Mouse (Mus musculus) intestine, embryonic 16.5 days (tissue): ENCODE measurements around the gene Map4. TPM values are rescaled to one million over a fixed set of nuclear protein-coding genes. Genes with fewer than 3 reads are reported as not detected.
A peak's percentile ranks its signal among the peaks of the same experiment; 100 is the strongest.

ENCODE experiments used
- ATAC-seq: fragments of 200-750 bp; cut with Nextera tagmentation; 2 replicates; pipeline ENCODE4 v1.8.0; 2017; ENCODE audit warnings: moderate TSS enrichment, moderate library complexity
- H3K27ac ChIP-seq: fragments of 300-500 bp; sonication (generic); 2 replicates; pipeline ENCODE4 v1.5.1; 2014; ENCODE audit warnings: mild to moderate bottlenecking, low read length
- H3K27me3 ChIP-seq: fragments of 300-500 bp; sonication (generic); replicated peaks from 2 replicates; pipeline ENCODE4 v1.6.1; 2014; ENCODE audit warnings: low read length, control low read depth, mixed read lengths; ENCODE audit not compliant: control insufficient read depth, insufficient read depth
- H3K36me3 ChIP-seq: fragments of 300-500 bp; sonication (generic); 2 replicates; pipeline ENCODE4 v1.6.1; 2014; ENCODE audit warnings: low read length, control low read depth; ENCODE audit not compliant: control insufficient read depth, insufficient read depth
- H3K4me1 ChIP-seq: fragments of 300-500 bp; sonication (generic); 2 replicates; pipeline ENCODE4 v1.6.1; 2014; ENCODE audit warnings: low read length, control low read depth, mixed read lengths; ENCODE audit not compliant: control insufficient read depth, insufficient read depth
- H3K4me2 ChIP-seq: fragments of 300-500 bp; sonication (generic); 2 replicates; pipeline ENCODE4 v1.6.1; 2014; ENCODE audit warnings: low read depth, low read length, control low read depth
- H3K4me3 ChIP-seq: fragments of 300-500 bp; sonication (generic); 2 replicates; pipeline ENCODE4 v1.5.1; 2014; ENCODE audit warnings: mild to moderate bottlenecking, low read length
- H3K9ac ChIP-seq: fragments of 300-500 bp; sonication (generic); 2 replicates; pipeline ENCODE4 v1.6.1; 2014; ENCODE audit warnings: low read depth, low read length
- H3K9me3 ChIP-seq: fragments of 300-500 bp; sonication (generic); 2 replicates; pipeline ENCODE4 v1.6.1; 2016; ENCODE audit warnings: low read length, control low read depth; ENCODE audit not compliant: control insufficient read depth
- WGBS: fragments of 180-500 bp; shearing (Covaris S2); extraction: QIAGEN DNeasy Blood & Tissue Kit; methylation state at CpG from one replicate; pipeline ENCODE4 v1.1.7; 2014; 5-methylcytosine and 5-hydroxymethylcytosine counted together
- polyA plus RNA-seq: library from polyadenylated mRNA; unstranded; fragments of >200 nt; fragmentation: Nextera tagmentation; extraction: Ambion mirVana; gene quantifications from 2 replicates; pipeline ENCODE4 v1.2.1, GENCODE M21; 2015

The Map4 gene
- polyA plus RNA-seq, 1 experiment from 2014 or later, result 52.8 TPM

GRCm38 (mm10) chr9:109909926-109910325 lies 21.3 kb upstream of the Map4 start:
- no peak overlapping the region for H3K4me2 ChIP-seq
- no peak overlapping the region for H3K27ac ChIP-seq
- no peak overlapping the region for H3K9ac ChIP-seq
- no peak for ATAC-seq
- H3K27me3 ChIP-seq, result no peaks in the 10 kb centered on the region
- 0 out of 2 replicates have a peak, but pooled peaks cover 6% of the 10 kb centered on the region for H3K4me1 ChIP-seq
- H3K36me3 ChIP-seq, result no peaks in the 10 kb centered on the region
- H3K4me3 ChIP-seq, result no peak overlapping the region
- H3K9me3 ChIP-seq, result no peaks in the 10 kb centered on the region
- 95% methylated on average over 4 of the region's 4 CpGs for WGBS

GRCm38 (mm10) chr9:109911779-109912178 lies 19.5 kb upstream of the Map4 start:
- WGBS, result 87% methylated on average over 7 of the region's 7 CpGs
- ATAC-seq, result no peak

GRCm38 (mm10) chr9:109914269-109914926 lies 16.9 kb upstream of the Map4 start:
- H3K4me1 ChIP-seq, result no peaks in the 10 kb centered on the region
- 52% methylated on average over 4 of the region's 4 CpGs for WGBS
- no peak overlapping the region for H3K4me2 ChIP-seq
- H3K27me3 ChIP-seq, result no peaks in the 10 kb centered on the region
- H3K27ac ChIP-seq, result no peak overlapping the region
- ATAC-seq, result 0 out of 2 replicates have a peak, but pooled peaks have one; percentile 28
- no peaks in the 10 kb centered on the region for H3K36me3 ChIP-seq
- no peaks in the 10 kb centered on the region for H3K9me3 ChIP-seq
- no peak overlapping the region for H3K4me3 ChIP-seq
- no peak overlapping the region for H3K9ac ChIP-seq

More at GRCm38 (mm10) chr9:109911779-109912178, 19.5 kb upstream of the Map4 start:
- Histone ChIP-seq H3K4me1 (0 out of 2 replicates have a peak, but pooled peaks cover 6% of the 10 kb centered on the region), H3K4me3 (no peak overlapping the region), H3K4me2 (no peak overlapping the region), H3K9me3 (no peaks in the 10 kb centered on the region), H3K36me3 (no peaks in the 10 kb centered on the region), H3K27ac (no peak overlapping the region), H3K9ac (no peak overlapping the region), H3K27me3 (no peaks in the 10 kb centered on the region)

GRCm38 (mm10) chr9:109917931-109918330 lies 13.3 kb upstream of the Map4 start:
- Histone ChIP-seq H3K9ac (no peak overlapping the region), H3K27me3 (no peaks in the 10 kb centered on the region), H3K4me3 (no peak overlapping the region), H3K4me1 (no peaks in the 10 kb centered on the region), H3K27ac (no peak overlapping the region), H3K4me2 (no peak overlapping the region), H3K9me3 (no peaks in the 10 kb centered on the region), H3K36me3 (no peaks in the 10 kb centered on the region)
- ATAC-seq, result no peak
- WGBS, result 88% methylated on average over 2 of the region's 2 CpGs

GRCm38 (mm10) chr9:109929131-109929530 lies 2.1 kb upstream of the Map4 start:
- Histone ChIP-seq H3K4me2 (no peak overlapping the region), H3K36me3 (no peaks in the 10 kb centered on the region), H3K27me3 (no peaks in the 10 kb centered on the region), H3K9me3 (no peaks in the 10 kb centered on the region), H3K9ac (no peak overlapping the region), H3K4me3 (no peak overlapping the region), H3K27ac (no peak overlapping the region), H3K4me1 (0 out of 2 replicates have a peak, but pooled peaks cover 6% of the 10 kb centered on the region)
- 89% methylated on average over 3 of the region's 3 CpGs for WGBS
- ATAC-seq, result no peak

- H3K4me3 ChIP-seq, result no peak overlapping the region
- no peaks in the 10 kb centered on the region for H3K9me3 ChIP-seq
- ATAC-seq, result no peak
- H3K9ac ChIP-seq, result no peak overlapping the region
- no peaks in the 10 kb centered on the region for H3K27me3 ChIP-seq
- H3K36me3 ChIP-seq, result no peaks in the 10 kb centered on the region
- H3K4me1 ChIP-seq, result 0 out of 2 replicates have a peak, but pooled peaks cover 6% of the 10 kb centered on the region
- no peak overlapping the region for H3K4me2 ChIP-seq
- 90% methylated on average over 5 of the region's 5 CpGs for WGBS
- no peak overlapping the region for H3K27ac ChIP-seq
These were observed 1.2 kb upstream of the Map4 start for GRCm38 (mm10) chr9:109930063-109930462.

GRCm38 (mm10) chr9:109930752-109931151 lies 508 bp upstream of the Map4 start:
- Histone ChIP-seq H3K4me1 (0 out of 2 replicates have a peak, but pooled peaks cover 6% of the 10 kb centered on the region), H3K4me2 (peak overlapping the region; percentile 40), H3K36me3 (no peaks in the 10 kb centered on the region), H3K9ac (peak overlapping the region; percentile 92; the same call in 1 of the 2 replicates), H3K4me3 (peak overlapping the region; percentile 94), H3K27ac (peak overlapping the region; percentile 98), H3K27me3 (no peaks in the 10 kb centered on the region), H3K9me3 (no peaks in the 10 kb centered on the region)
- no peak for ATAC-seq
- WGBS, result 67% methylated on average over 6 of the region's 6 CpGs

GRCm38 (mm10) chr9:109932361-109932755 lies 1.1 kb downstream of the Map4 start:
- peak overlapping the region; percentile 92 for H3K9ac ChIP-seq
- ATAC-seq, result no peak; the same call in 1 of the 2 replicates
- H3K4me2 ChIP-seq, result peak overlapping the region; percentile 70
- H3K4me3 ChIP-seq, result peak overlapping the region; percentile 94
- no peaks in the 10 kb centered on the region for H3K36me3 ChIP-seq
- 0 out of 2 replicates have a peak, but pooled peaks cover 6% of the 10 kb centered on the region for H3K4me1 ChIP-seq
- peak overlapping the region; percentile 98 for H3K27ac ChIP-seq
- no peaks in the 10 kb centered on the region for H3K9me3 ChIP-seq
- WGBS, result under 1% methylated on average over 20 of the region's 20 CpGs
- H3K27me3 ChIP-seq, result no peaks in the 10 kb centered on the region

- 1% methylated on average over 12 of the region's 12 CpGs for WGBS
- Histone ChIP-seq H3K4me2 (peak overlapping the region; percentile 70), H3K27me3 (no peaks in the 10 kb centered on the region), H3K4me1 (0 out of 2 replicates have a peak, but pooled peaks cover 6% of the 10 kb centered on the region), H3K9ac (peak overlapping the region; percentile 92), H3K36me3 (no peaks in the 10 kb centered on the region), H3K27ac (peak overlapping the region; percentile 98), H3K9me3 (no peaks in the 10 kb centered on the region), H3K4me3 (peak overlapping the region; percentile 94)
- ATAC-seq, result no peak
These were observed 1.6 kb downstream of the Map4 start for GRCm38 (mm10) chr9:109932756-109933375.
